Mouse (Mus musculus) erythroblast, embryonic 14.5 days (primary cell): ENCODE results near the gene Ubqln1.

Experiments used
- GATA1 ChIP-seq: IDR thresholded peaks from 2 replicates; pipeline ENCODE4 v1.6.1; 2012; ENCODE audit warnings: low read length, inconsistent platforms, mixed read lengths
- TAL1 ChIP-seq: IDR thresholded peaks from 3 replicates; pipeline ENCODE4 v1.6.1; 2012; ENCODE audit warnings: low read length, inconsistent platforms, mixed read lengths

DNA sequence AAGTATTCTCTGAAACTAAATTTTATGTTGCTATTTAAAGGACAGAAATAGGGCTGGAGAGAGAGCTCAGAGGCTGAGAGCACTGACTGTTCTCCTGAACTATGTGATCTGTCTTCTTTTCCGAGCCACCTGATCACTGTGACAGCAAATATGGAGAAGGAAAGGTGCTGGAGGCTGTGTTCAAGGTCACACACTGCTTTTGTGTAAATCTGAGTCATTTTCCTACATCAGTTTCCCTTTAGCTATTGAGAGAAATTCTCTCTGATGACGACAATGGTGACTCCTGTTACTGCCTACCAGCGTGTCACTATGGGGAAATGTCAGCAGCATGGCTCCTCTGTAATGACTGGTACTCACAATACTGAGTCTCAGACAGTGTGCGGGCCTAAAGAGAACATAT is 46.2 kb upstream of the Ubqln1 start:
- TF ChIP-seq TAL1: no peak
- no peak for TF ChIP-seq GATA1
